Mouse (Mus musculus): ENCODE results near the gene Fam49a. TPM values are rescaled to one million over a fixed set of nuclear protein-coding genes. Genes with fewer than 3 reads are reported as not detected.

The Fam49a gene
- polyA plus RNA-seq, 1 experiment from 2014 or later, result 66.3 TPM

DNA sequence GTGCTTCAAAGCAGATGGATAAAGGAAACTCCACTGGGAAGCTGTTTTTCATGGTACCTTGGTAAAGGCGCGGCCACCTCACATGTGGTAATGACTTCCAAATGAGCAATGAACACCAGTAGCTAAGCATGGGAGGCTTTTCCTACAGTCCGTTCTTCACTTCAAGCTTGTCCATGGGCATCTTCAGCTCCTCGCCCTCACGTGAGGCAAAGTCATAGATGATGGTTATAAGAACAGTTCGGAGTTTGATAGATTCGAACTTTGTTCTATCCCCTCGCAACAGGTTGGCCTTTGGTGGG is 159.6 kb downstream of the Fam49a start:
- H3K9ac ChIP-seq, result peak overlapping the region; percentile 92; the same call in 1 of the 2 replicates
- H3K27me3 ChIP-seq (ENCODE audit: control insufficient read depth, insufficient read depth, low read length), result 0 out of 2 replicates have a peak, but pooled peaks cover 2% of the 10 kb centered on the region
- H3K27ac ChIP-seq, result no peak overlapping the region
- H3K4me3 ChIP-seq (replicated peaks; ENCODE audit: low read length), result no peak overlapping the region
- ATAC-seq (ENCODE audit: low FRiP score), result no peak
- H3K4me2 ChIP-seq (replicated peaks), result peak overlapping the region; percentile 79; the same call in 1 of the 2 replicates
- DNase-seq (ENCODE audit: low spot score), result no peak
- 0 out of 2 replicates have a peak, but pooled peaks cover 5% of the 10 kb centered on the region for H3K4me1 ChIP-seq (replicated peaks; ENCODE audit: control insufficient read depth, insufficient read depth, low read length)
- 94% methylated on average over 8 of the region's 8 CpGs for WGBS
- no peaks in the 10 kb centered on the region for H3K36me3 ChIP-seq (replicated peaks; ENCODE audit: control insufficient read depth, insufficient read depth)
- no peaks in the 10 kb centered on the region for H3K9me3 ChIP-seq (ENCODE audit: control insufficient read depth, low read length)

DNA sequence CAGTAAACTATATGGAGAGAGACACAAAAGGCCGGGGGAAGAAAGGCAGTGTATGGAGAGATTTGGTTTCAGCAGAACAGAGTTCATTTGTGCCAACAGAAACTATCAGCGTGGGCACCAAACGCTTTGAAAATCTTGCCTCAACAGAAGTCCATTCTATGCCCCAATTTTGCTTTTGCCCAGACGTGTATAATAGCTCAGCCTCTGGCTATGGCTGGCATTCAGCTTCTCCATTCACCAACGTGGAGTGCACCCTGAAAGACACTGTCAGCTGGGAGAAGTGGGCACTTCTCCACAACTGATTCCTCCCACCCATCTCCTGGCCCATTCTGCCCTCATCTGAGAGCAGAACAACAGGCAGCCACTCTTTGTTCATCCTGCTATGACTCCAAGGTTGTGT is 163.2 kb downstream of the Fam49a start:
- 63% methylated on average over 5 of the region's 5 CpGs for WGBS
- H3K4me1 ChIP-seq (replicated peaks; ENCODE audit: control insufficient read depth, insufficient read depth, low read length), result 0 out of 2 replicates have a peak, but pooled peaks cover 5% of the 10 kb centered on the region
- DNase-seq (ENCODE audit: low spot score) (no peak), ATAC-seq (ENCODE audit: low FRiP score) (no peak)
- H3K9me3 ChIP-seq (ENCODE audit: control insufficient read depth, low read length), result no peaks in the 10 kb centered on the region
- H3K27ac ChIP-seq, result no peak overlapping the region
- no peak overlapping the region for H3K4me3 ChIP-seq (replicated peaks; ENCODE audit: low read length)
- no peak overlapping the region for H3K4me2 ChIP-seq (replicated peaks)
- no peak overlapping the region for H3K9ac ChIP-seq
- H3K27me3 ChIP-seq (ENCODE audit: control insufficient read depth, insufficient read depth, low read length), result 0 out of 2 replicates have a peak, but pooled peaks cover 2% of the 10 kb centered on the region
- no peaks in the 10 kb centered on the region for H3K36me3 ChIP-seq (replicated peaks; ENCODE audit: control insufficient read depth, insufficient read depth)

DNA sequence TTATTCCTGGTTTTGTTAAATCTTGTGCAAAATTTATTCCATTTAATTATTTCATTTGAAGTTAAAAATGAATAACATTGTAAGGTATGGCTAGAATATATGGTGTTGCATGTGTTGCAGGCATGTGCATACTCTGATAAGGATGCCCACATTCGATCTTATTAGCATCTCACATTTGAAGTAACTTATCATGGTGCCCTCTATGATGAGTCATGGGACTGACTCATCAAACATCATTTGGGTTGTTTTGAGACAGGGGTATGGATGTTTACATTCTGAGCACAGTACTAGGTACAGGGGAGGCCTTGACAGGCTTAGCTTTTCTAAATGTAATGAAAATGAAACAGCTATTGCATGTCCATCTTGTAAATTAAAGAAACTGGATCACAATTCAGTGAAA is 165.3 kb downstream of the Fam49a start:
- no peak overlapping the region for H3K4me2 ChIP-seq (replicated peaks)
- no peak overlapping the region for H3K4me3 ChIP-seq (replicated peaks; ENCODE audit: low read length)
- H3K27ac ChIP-seq, result no peak overlapping the region
- WGBS, result 96% methylated on average over 1 of the region's 1 CpGs
- H3K27me3 ChIP-seq (ENCODE audit: control insufficient read depth, insufficient read depth, low read length), result 0 out of 2 replicates have a peak, but pooled peaks cover 2% of the 10 kb centered on the region
- DNase-seq (ENCODE audit: low spot score), result no peak
- no peaks in the 10 kb centered on the region for H3K36me3 ChIP-seq (replicated peaks; ENCODE audit: control insufficient read depth, insufficient read depth)
- H3K9ac ChIP-seq, result no peak overlapping the region
- H3K9me3 ChIP-seq (ENCODE audit: control insufficient read depth, low read length), result no peaks in the 10 kb centered on the region
- ATAC-seq (ENCODE audit: low FRiP score), result no peak
- H3K4me1 ChIP-seq (replicated peaks; ENCODE audit: control insufficient read depth, insufficient read depth, low read length), result no peaks in the 10 kb centered on the region

DNA sequence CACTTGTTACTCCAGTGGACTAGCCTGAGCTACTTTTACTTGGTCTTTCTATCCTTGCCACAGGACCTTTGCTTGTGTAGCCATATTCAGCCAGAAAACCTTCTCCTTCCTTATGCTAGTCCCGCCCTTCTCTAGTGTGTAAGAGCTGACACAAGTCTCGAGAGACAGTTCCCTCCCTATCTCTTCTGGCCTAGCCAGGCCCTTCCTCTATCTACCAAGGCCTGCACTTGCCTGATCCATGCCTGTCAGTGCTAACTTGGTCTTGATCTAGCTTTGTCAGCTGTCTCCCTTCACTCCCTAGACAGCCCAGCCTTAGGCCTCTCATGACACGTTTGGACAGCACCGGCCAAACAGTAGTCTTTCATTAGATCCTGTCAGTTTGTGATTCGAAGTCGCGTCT is 166.9 kb downstream of the Fam49a start:
- 90% methylated on average over 7 of the region's 7 CpGs for WGBS
- Histone ChIP-seq H3K4me2 (replicated peaks) (no peak overlapping the region), H3K9me3 (ENCODE audit: control insufficient read depth, low read length) (no peaks in the 10 kb centered on the region), H3K4me1 (replicated peaks; ENCODE audit: control insufficient read depth, insufficient read depth, low read length) (no peaks in the 10 kb centered on the region), H3K36me3 (replicated peaks; ENCODE audit: control insufficient read depth, insufficient read depth) (no peaks in the 10 kb centered on the region), H3K27me3 (ENCODE audit: control insufficient read depth, insufficient read depth, low read length) (no peaks in the 10 kb centered on the region), H3K4me3 (replicated peaks; ENCODE audit: low read length) (no peak overlapping the region), H3K9ac (no peak overlapping the region), H3K27ac (no peak overlapping the region)
- no peak for DNase-seq (ENCODE audit: low spot score)
- ATAC-seq (ENCODE audit: low FRiP score), result no peak
